Mouse (Mus musculus) B cell, adult (primary cell): Measurements from ENCODE around the gene Tlcd2. TPM values are rescaled to one million over a fixed set of nuclear protein-coding genes. Genes with fewer than 3 reads are reported as not detected.

Experiments
- total RNA-seq: library from RNA; stranded (reverse); gene quantifications from 4 replicates; pipeline ENCODE4 v1.2.4, GENCODE M21; 2023; ENCODE audit not compliant: inconsistent age

Tlcd2 gene
- 1.6 to 3.9 TPM (median 2.8 TPM) in 4 replicates for total RNA-seq

DNA sequence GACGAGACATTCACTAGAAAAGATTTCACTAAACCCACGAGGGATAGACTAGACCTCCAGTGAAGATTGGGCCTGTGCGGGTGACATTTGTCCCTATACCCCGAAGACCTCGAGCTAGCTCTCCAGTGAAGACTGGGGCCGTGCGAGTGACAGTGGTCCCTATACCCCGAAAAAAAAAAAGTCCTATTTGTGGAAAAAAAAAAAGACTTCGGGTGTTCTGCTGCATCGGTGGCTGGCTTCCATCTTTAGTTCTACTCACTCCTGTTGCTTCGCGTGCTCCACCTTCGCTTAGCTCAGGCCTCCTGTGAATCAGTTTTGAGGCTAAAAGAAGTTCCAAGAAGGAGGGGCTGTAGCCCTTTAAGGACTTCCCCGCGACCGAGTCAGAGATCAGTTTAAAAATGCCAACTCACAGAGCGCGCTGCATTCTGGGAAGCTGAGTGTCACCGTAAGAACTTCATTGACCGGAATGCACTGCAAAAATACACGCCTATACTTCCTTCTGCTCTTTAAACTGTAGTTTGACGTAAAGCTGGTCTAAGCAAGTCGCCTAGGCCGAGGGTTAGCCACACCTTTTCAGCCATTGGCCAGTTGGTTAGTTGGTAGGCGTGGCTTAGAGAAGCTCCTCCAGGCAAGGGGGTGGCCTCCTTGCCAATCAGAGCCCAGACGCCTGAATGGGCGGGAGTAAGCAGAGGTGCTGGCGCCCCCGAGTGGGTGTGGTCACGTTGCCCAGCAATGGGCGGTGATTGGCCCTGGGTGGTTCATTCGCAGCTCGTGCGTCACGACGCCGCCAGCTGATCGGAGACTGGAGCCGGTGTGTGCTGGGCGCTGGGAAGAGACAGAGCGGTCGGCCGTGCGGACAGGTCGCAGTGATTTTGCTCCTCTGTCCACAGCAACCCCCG lies at the start of gene Tlcd2:
TSS of gene Tlcd2 (plus strand) at position 872 of the 899 bp plus-strand sequence.

DNA sequence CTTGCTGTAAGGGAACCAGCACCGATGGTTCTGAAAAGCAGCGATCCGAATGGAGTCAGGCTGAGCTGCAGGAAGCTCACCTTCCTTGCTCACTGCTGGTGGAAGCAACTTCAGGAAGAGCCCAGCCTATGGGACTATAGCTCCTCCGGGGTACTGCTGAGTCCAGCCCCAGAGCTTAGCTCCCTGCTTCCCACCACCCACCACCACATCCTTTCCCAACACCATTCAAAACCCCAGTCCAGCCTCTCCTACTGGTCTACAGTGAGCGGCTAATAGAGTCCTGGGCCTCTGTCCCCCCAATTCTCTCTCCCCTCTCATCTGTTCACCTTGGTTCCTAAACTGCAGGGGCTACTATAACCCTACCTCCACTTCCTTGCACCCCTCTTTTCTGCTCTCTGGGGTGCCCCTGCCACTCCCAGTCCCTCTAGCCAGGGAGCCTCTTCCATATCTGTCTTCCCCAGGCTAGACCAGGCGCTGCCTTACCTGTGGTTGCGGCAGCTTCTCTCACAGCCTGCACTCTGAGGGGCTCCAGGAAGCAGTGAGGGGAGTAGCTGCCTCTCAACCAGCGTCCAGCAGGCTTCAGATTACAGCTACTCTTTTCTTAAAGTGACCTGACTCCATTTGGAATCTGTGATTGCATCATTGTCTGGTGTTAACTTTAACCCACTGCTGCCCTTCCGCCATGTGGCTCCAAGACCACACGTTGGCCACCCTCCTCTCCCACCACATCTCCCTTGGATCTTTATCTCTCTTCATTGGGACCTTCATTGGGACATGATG lies 39.3 kb upstream of the Tlcd2 start, which contains the start of gene Serpinf1:
TSS of gene Serpinf1 (minus strand) at position 689 of the 780 bp plus-strand sequence.

DNA sequence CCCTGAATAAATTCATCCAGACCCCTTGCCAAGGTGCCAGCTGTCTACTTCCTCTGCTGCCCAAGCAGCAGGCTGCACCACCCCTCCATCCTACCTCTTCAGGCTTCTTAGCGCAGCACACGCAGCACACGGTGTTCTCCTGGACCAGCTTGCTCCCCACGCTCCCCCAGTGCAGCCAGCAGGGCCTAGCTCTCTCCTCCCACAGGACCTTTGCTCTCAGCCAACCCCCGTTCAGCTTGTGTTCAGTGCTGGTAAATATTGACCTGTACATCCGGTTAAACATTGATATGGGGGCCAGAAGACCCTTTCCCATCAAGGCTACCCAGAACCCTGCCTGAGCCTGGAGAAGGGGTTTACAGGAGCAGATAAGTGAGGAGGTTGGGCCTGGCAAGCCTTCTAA lies 22.2 kb upstream of the Tlcd2 start, which contains the start of gene Serpinf2:
TSS of gene Serpinf2 (minus strand) at position 229 of the 400 bp plus-strand sequence.

DNA sequence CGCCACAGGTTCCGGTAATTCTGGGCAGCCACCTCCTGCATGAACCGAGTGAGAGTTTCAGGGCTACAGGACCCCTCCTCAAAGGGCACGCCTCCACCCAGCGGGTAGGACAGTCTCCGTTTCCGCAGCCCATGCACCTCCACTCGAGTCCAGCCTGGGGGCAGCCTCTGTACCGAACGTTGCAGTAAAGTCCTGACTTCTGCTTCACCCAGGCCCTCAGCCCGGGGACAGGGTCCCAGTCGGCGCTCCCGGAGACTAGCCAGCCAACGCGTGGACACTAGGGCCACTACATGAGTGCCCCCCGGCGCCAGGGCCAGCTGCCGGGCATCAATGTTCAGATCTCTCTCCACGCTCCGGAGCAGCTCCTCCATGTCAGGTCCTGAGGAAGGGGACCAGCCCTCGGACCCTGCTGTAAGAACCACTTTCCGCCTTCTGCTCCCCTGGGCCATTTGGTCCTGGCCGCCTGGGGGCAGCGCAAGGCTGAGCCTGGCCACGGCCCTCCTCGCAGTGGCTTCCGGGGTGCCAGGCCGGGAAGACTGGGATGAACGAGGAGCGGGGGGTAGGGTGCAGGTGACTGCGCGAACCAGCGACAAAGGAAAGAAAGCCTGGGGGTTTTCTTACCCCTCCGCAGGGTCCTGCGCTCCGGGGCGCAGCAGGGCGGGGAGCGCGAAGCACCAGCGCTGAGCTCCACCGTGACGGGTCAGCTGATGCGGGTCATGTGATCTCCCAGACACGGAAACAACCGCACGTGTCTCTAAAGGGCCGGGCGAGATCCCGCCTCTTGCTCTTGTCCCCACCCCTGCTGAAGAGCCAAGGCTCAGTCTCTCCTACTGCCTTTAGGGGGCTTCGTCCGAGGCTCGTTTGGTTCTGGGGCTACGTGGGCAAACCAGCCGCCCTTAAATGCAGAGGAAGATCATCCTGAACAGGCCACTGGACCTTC lies 7.3 kb upstream of the Tlcd2 start, which contains the start of gene Wdr81:
TSS of gene Wdr81 (minus strand) at position 727 of the 940 bp plus-strand sequence.

DNA sequence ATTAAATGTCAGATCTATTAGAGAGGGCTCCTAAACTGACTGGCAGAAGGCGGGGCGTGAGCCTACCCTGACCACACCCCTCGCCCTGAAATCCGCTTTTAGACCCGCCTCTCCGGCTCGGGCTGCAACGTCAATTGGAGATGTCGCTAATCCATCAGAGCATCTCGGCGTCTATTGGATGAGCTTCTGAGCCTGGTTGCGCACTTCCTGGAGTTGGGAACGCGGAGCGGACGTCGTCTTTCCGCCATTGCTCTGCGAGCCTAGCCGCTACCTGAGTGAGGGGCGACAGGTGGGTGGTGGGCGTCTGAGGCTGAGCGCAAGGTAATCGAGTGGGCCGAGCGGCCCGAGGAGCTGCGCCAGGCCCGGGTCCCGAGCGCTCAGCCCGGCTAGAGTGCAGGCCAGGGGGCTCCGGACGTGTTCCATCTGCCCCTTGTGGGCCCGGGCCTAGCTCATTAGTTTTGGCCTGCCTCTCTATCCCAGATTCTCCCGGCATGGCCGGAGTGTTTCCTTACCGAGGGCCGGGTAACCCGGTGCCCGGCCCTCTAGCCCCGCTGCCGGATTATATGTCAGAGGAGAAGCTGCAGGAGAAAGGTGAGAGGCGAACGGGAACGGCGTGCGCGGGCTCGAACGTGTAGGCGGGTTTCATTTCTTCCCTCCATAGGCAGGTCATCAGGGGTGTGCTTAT lies 25.2 kb downstream of the Tlcd2 start, which contains the start of gene Prpf8:
TSS of gene Prpf8 (plus strand) at position 216 of the 685 bp plus-strand sequence.

DNA sequence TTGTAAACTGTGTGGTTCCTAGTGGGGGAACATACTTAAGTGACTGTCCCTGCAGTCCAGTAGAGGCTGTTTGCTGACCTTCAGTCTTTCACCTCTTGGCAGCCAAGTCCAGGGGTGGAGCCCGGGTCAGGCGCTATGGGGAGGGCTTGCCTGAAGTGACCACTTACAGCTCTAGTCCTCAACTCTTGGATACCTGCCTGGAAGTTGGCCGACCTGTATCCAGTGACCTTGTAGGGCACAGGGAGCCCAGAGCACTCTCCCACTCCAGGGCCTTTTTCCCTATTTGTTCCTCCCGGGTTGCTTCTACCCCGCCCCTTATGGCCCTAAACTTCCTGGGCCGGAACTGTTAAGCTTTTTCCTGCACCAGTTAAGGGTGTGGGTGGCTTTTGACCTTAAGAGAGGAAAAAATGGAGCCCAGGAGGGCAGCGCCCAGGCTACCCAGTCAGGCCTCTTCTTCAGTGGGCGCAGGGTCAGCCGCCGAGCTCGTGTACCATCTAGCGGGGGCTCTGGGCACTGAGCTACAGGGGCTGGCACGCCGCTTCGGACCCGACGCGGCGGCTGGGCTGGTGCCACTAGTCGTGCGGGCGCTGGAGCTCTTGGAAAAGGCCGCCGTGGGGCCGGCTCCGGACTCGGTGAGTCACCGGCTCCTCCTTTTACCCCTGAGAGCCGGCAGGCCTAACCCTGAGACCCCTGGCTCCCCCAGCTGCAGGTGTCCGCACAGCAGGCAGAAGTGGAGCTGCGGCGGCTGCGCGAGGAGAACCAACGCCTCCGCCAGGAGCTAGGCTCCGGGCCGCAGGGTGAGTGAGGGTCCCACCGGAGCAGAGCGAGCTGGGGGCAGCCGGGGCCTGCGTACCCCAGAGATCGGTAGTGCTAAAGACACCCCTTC lies 48.5 kb downstream of the Tlcd2 start, which contains the start of gene Rilp:
TSS of gene Rilp (plus strand) at position 354 of the 886 bp plus-strand sequence.

DNA sequence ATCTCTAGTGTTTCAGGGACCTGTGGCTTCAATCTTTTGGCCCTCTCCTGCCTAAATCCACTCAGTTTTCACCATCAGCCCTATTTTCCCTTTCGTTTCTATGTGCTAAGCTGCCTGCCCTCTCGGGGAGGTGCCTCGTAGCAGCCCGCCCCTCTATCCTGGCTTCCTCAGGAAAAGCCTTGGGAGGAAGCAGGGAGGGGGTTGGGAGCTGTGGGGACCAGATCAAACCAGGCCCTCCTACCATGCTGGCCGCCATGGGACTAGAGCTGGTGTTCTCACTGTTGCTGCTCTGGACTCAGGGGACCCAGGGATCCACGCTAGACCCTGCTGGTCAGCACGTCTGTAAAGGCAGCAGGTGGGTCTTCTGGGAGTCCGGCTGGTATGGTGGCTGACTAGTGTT lies 51.8 kb downstream of the Tlcd2 start, which contains the start of gene Scarf1:
TSS of gene Scarf1 (plus strand) at position 205 of the 400 bp plus-strand sequence.

Other genes starting within 250 kb of the Tlcd2 start
- 96.0 to 124 TPM (median 109 TPM) in 4 replicates for gene Rpa1, start 113.4 kb upstream of the Tlcd2 start, total RNA-seq
- gene Smyd4, start 113.3 kb upstream of the Tlcd2 start, total RNA-seq = 10.9 to 13.5 TPM (median 12.4 TPM) in 4 replicates
- gene Serpinf1, start 39.0 kb upstream of the Tlcd2 start, total RNA-seq = 0.72 to 1.8 TPM (median 1.3 TPM) in 3 of 4 replicates, not detected in the other
- gene Serpinf2, start 22.1 kb upstream of the Tlcd2 start, total RNA-seq = 0.26 to 0.63 TPM (median 0.33 TPM) in 4 replicates
- gene Wdr81, start 7.0 kb upstream of the Tlcd2 start, total RNA-seq = 44.4 to 54.6 TPM (median 46.7 TPM) in 4 replicates
- gene Prpf8, start 25.1 kb downstream of the Tlcd2 start, total RNA-seq = 222 to 234 TPM (median 231 TPM) in 4 replicates
- gene Rilp, start 48.4 kb downstream of the Tlcd2 start, total RNA-seq = 0.69 TPM in 1 of 4 replicates, not detected in the others
- gene Scarf1, start 51.8 kb downstream of the Tlcd2 start, total RNA-seq = 0.19 TPM in 1 of 4 replicates, not detected in the others
- gene Slc43a2, start 70.0 kb downstream of the Tlcd2 start, total RNA-seq = 38.1 to 64.2 TPM (median 49.5 TPM) in 4 replicates
- 213 to 240 TPM (median 228 TPM) in 4 replicates for gene Pitpna, start 126.4 kb downstream of the Tlcd2 start, total RNA-seq
- 99.4 to 121 TPM (median 113 TPM) in 4 replicates for gene Inpp5k, start 169.3 kb downstream of the Tlcd2 start, total RNA-seq
- gene Myo1c, start 188.8 kb downstream of the Tlcd2 start, total RNA-seq = 398 to 436 TPM (median 414 TPM) in 4 replicates
- gene Crk, start 217.5 kb downstream of the Tlcd2 start, total RNA-seq = 53.8 to 64.5 TPM (median 58.6 TPM) in 4 replicates